Mouse (Mus musculus): ENCODE data around the gene Sct. TPM values are rescaled to one million over a fixed set of nuclear protein-coding genes. Genes with fewer than 3 reads are reported as not detected.

Sct gene
- polyA plus RNA-seq, 1 experiment from 2014 or later, result 23.2 TPM

GRCm38 (mm10) chr7:141275356-141275755 lies 3.6 kb downstream of the Sct start:
- Histone ChIP-seq H3K27me3 (ENCODE audit: control insufficient read depth, insufficient read depth, low read length) (no peaks in the 10 kb centered on the region), H3K4me2 (ENCODE audit: low read depth, low read length) (no peak overlapping the region), H3K27ac (ENCODE audit: low read length) (no peak overlapping the region), H3K4me3 (replicated peaks; ENCODE audit: low read length) (no peak overlapping the region), H3K9me3 (replicated peaks; ENCODE audit: control insufficient read depth, low read length) (no peaks in the 10 kb centered on the region), H3K9ac (ENCODE audit: low read length) (no peak overlapping the region), H3K36me3 (ENCODE audit: control insufficient read depth, insufficient read depth, low read length) (no peaks in the 10 kb centered on the region), H3K4me1 (ENCODE audit: control insufficient read depth, insufficient read depth, low read length) (peaks cover 5% of the 10 kb centered on the region; the same call in 1 of the 2 replicates)
- ATAC-seq (ENCODE audit: insufficient read depth, low FRiP score), result no peak
- WGBS, result 78% methylated on average over 9 of the region's 9 CpGs

- Histone ChIP-seq H3K27me3 (ENCODE audit: control insufficient read depth, insufficient read depth, low read length) (no peaks in the 10 kb centered on the region), H3K27ac (ENCODE audit: low read length) (no peak overlapping the region), H3K4me1 (ENCODE audit: control insufficient read depth, insufficient read depth, low read length) (no peaks in the 10 kb centered on the region; the same call in 1 of the 2 replicates), H3K9me3 (replicated peaks; ENCODE audit: control insufficient read depth, low read length) (no peaks in the 10 kb centered on the region), H3K9ac (ENCODE audit: low read length) (no peak overlapping the region), H3K4me2 (ENCODE audit: low read depth, low read length) (no peak overlapping the region), H3K4me3 (replicated peaks; ENCODE audit: low read length) (no peak overlapping the region), H3K36me3 (ENCODE audit: control insufficient read depth, insufficient read depth, low read length) (no peaks in the 10 kb centered on the region)
- 83% methylated on average over 3 of the region's 3 CpGs for WGBS
- ATAC-seq (ENCODE audit: insufficient read depth, low FRiP score), result no peak
Measured at GRCm38 (mm10) chr7:141270631-141271030, 8.3 kb downstream of the Sct start.

DNA sequence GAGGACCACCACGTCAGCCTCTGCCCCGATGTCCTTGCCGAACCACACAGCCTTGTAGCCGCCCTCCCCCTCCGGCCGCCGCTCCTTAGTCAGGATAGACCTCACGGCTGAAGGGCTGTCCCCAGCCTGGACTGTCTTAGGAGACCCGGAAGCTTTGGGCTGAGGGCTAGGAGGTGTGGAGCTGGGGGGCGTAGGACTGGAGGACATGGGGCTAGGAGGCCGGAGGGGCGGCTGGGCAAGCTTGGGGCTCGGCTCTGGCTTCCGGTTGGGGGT lies 9.7 kb downstream of the Sct start:
- Histone ChIP-seq H3K27me3 (ENCODE audit: control insufficient read depth, insufficient read depth, low read length) (no peaks in the 10 kb centered on the region), H3K4me2 (ENCODE audit: low read depth, low read length) (peak overlapping the region; percentile 21; the same call in 1 of the 2 replicates), H3K27ac (ENCODE audit: low read length) (no peak overlapping the region), H3K4me1 (ENCODE audit: control insufficient read depth, insufficient read depth, low read length) (peaks cover 4% of the 10 kb centered on the region; the same call in 1 of the 2 replicates), H3K36me3 (ENCODE audit: control insufficient read depth, insufficient read depth, low read length) (no peaks in the 10 kb centered on the region), H3K9me3 (replicated peaks; ENCODE audit: control insufficient read depth, low read length) (no peaks in the 10 kb centered on the region), H3K9ac (ENCODE audit: low read length) (peak overlapping the region; percentile 10; the same call in 1 of the 2 replicates), H3K4me3 (replicated peaks; ENCODE audit: low read length) (no peak overlapping the region)
- no peak for ATAC-seq (ENCODE audit: insufficient read depth, low FRiP score)
- 74% methylated on average over 14 of the region's 14 CpGs for WGBS

GRCm38 (mm10) chr7:141268466-141269272 lies 10.3 kb downstream of the Sct start:
- H3K27ac ChIP-seq (ENCODE audit: low read length), result no peak overlapping the region
- no peaks in the 10 kb centered on the region for H3K9me3 ChIP-seq (replicated peaks; ENCODE audit: control insufficient read depth, low read length)
- H3K4me3 ChIP-seq (replicated peaks; ENCODE audit: low read length), result no peak overlapping the region
- no peak for ATAC-seq (ENCODE audit: insufficient read depth, low FRiP score)
- no peaks in the 10 kb centered on the region for H3K36me3 ChIP-seq (ENCODE audit: control insufficient read depth, insufficient read depth, low read length)
- H3K4me1 ChIP-seq (ENCODE audit: control insufficient read depth, insufficient read depth, low read length), result peaks cover 4% of the 10 kb centered on the region; the same call in 1 of the 2 replicates
- no peaks in the 10 kb centered on the region for H3K27me3 ChIP-seq (ENCODE audit: control insufficient read depth, insufficient read depth, low read length)
- H3K9ac ChIP-seq (ENCODE audit: low read length), result peak overlapping the region; percentile 10; the same call in 1 of the 2 replicates
- 65% methylated on average over 24 of the region's 24 CpGs for WGBS
- H3K4me2 ChIP-seq (ENCODE audit: low read depth, low read length), result peak overlapping the region; percentile 21; the same call in 1 of the 2 replicates

DNA sequence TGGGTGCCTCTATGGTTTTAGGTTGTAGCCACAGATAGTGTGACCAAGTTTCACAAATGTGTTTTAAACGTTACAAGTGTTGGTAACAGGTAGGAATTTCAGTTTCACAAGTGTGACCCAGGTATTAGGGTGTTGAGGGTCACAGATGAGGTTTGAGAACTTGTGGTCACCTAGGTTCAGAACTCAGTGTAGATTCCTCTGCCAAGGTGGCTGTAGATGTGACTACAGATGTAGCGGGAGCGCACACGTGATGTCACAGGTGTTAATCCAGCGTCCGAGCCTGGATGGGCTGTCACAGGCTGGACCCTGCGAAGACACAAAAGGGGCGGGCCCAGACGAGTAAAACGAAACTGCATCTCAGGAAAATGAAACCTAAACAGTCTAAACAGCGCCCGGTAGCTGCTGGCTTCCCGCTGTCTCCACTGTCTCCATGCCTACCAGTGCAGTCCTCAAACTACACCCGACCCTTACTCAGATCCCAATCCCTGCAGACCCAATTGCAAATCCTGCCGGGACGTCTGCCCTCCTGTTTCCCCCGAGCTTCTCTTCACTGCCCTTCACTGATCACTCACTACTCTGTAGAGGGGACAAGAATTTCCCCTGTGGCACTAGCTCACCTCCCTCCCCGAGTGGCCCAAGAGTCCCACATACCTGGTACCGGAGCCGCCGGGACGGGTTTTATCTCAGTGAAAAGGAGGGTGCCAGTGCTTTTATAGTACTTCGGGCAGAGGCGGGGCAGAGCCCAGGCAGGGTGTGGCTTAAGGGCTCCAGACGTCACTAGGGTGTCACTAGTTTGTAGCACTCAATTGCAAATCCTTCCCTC lies 13.0 kb downstream of the Sct start, which contains the start of gene Irf7:
TSS of gene Irf7 (minus strand) at position 743 of the 823 bp plus-strand sequence.
- Histone ChIP-seq H3K4me2 (ENCODE audit: low read depth, low read length) (peak within 1 kb of the TSS; percentile 91), H3K4me1 (ENCODE audit: control insufficient read depth, insufficient read depth, low read length) (peaks cover 4% of the 10 kb centered on the region; the same call in 1 of the 2 replicates), H3K9me3 (replicated peaks; ENCODE audit: control insufficient read depth, low read length) (no peaks in the 10 kb centered on the region), H3K27ac (ENCODE audit: low read length) (0 out of 2 replicates have a peak within 1 kb of the TSS, but pooled peaks have one; percentile 29), H3K36me3 (ENCODE audit: control insufficient read depth, insufficient read depth, low read length) (peaks cover 13% of the 10 kb centered on the region), H3K9ac (ENCODE audit: low read length) (peak within 1 kb of the TSS; percentile 72), H3K4me3 (replicated peaks; ENCODE audit: low read length) (peak within 1 kb of the TSS; percentile 67), H3K27me3 (ENCODE audit: control insufficient read depth, insufficient read depth, low read length) (no peaks in the 10 kb centered on the region)
- 8% methylated on average over 25 of the region's 25 CpGs for WGBS
- peak; percentile 69; the same call in 1 of the 2 replicates for ATAC-seq (ENCODE audit: insufficient read depth, low FRiP score)

DNA sequence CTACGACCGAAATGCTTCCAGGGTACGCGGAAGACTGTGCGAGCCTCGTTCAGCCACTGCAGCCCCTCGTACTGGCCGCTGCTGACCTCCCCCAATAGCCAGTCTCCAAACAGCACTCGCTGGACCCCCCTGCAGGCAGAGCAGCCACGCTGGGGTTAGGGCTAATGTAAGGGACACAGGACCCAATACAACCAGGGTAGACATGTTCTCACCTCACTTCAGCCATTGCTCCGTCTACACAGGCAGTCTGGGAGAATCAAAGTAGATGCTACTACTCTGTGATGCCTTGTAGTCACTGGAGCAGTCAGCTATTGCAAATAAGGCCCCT lies 13.6 kb downstream of the Sct start:
- Histone ChIP-seq H3K36me3 (ENCODE audit: control insufficient read depth, insufficient read depth, low read length) (peaks cover 16% of the 10 kb centered on the region), H3K4me3 (replicated peaks; ENCODE audit: low read length) (no peak overlapping the region; the same call in 1 of the 2 replicates), H3K27me3 (ENCODE audit: control insufficient read depth, insufficient read depth, low read length) (no peaks in the 10 kb centered on the region), H3K9me3 (replicated peaks; ENCODE audit: control insufficient read depth, low read length) (no peaks in the 10 kb centered on the region), H3K9ac (ENCODE audit: low read length) (no peak overlapping the region), H3K27ac (ENCODE audit: low read length) (no peak overlapping the region), H3K4me2 (ENCODE audit: low read depth, low read length) (peak overlapping the region; percentile 91), H3K4me1 (ENCODE audit: control insufficient read depth, insufficient read depth, low read length) (peaks cover 4% of the 10 kb centered on the region; the same call in 1 of the 2 replicates)
- WGBS, result 35% methylated on average over 11 of the region's 11 CpGs
- no peak; the same call in 1 of the 2 replicates for ATAC-seq (ENCODE audit: insufficient read depth, low FRiP score)

- 27% methylated on average over 12 of the region's 12 CpGs for WGBS
- Histone ChIP-seq H3K4me3 (replicated peaks; ENCODE audit: low read length) (no peak overlapping the region), H3K36me3 (ENCODE audit: control insufficient read depth, insufficient read depth, low read length) (peaks cover 20% of the 10 kb centered on the region), H3K4me2 (ENCODE audit: low read depth, low read length) (peak overlapping the region; percentile 91; the same call in 1 of the 2 replicates), H3K9ac (ENCODE audit: low read length) (peak overlapping the region; percentile 21; the same call in 1 of the 2 replicates), H3K9me3 (replicated peaks; ENCODE audit: control insufficient read depth, low read length) (no peaks in the 10 kb centered on the region), H3K27me3 (ENCODE audit: control insufficient read depth, insufficient read depth, low read length) (no peaks in the 10 kb centered on the region), H3K4me1 (ENCODE audit: control insufficient read depth, insufficient read depth, low read length) (peaks cover 4% of the 10 kb centered on the region; the same call in 1 of the 2 replicates), H3K27ac (ENCODE audit: low read length) (no peak overlapping the region)
- ATAC-seq (ENCODE audit: insufficient read depth, low FRiP score), result peak; percentile 56; the same call in 1 of the 2 replicates
Measured at GRCm38 (mm10) chr7:141264761-141265410, 14.0 kb downstream of the Sct start.

DNA sequence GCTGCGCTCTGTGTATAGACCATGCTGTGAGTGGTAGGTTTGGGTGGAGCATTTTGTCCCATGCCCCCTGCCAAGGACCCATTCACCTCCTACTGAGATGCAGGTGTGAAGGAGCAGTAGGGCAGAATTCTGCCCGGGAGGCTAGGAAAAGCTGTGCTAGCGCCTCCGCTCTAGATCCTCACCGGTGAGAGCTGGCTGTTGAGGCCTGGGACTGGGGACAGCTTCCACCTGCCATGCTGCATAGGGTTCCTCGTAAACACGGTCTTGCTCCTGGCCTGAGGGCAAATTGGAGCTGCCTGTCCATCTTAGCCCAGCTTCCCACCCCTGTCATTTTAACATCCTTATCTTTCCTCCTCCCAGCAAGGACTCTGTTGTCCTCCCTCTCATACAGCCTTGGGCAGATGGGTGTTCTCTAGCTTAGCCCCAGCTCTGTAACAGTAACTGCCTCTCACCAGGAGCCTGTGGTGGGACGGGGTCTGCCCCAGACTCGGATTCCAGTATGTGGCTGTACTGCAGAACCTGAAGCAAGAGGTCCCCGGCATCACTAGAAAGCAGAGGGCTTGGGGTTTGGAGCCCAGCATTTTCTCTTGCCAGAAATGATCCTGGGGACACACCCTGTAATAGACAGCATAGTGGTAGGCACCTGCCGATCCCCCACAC lies 14.8 kb downstream of the Sct start:
- no peak overlapping the region for H3K27ac ChIP-seq (ENCODE audit: low read length)
- no peak for ATAC-seq (ENCODE audit: insufficient read depth, low FRiP score)
- H3K36me3 ChIP-seq (ENCODE audit: control insufficient read depth, insufficient read depth, low read length), result peaks cover 26% of the 10 kb centered on the region
- peaks cover 4% of the 10 kb centered on the region; the same call in 1 of the 2 replicates for H3K4me1 ChIP-seq (ENCODE audit: control insufficient read depth, insufficient read depth, low read length)
- H3K27me3 ChIP-seq (ENCODE audit: control insufficient read depth, insufficient read depth, low read length), result no peaks in the 10 kb centered on the region
- no peak overlapping the region for H3K4me2 ChIP-seq (ENCODE audit: low read depth, low read length)
- no peak overlapping the region for H3K4me3 ChIP-seq (replicated peaks; ENCODE audit: low read length)
- no peaks in the 10 kb centered on the region for H3K9me3 ChIP-seq (replicated peaks; ENCODE audit: control insufficient read depth, low read length)
- 75% methylated on average over 11 of the region's 11 CpGs for WGBS
- no peak overlapping the region for H3K9ac ChIP-seq (ENCODE audit: low read length)

Data from stomach, embryonic 16.5 days (tissue).